Mouse (Mus musculus) liver, adult 10 weeks (tissue): ENCODE results near the gene Pde6b. TPM values are rescaled to one million over a fixed set of nuclear protein-coding genes. Genes with fewer than 3 reads are reported as not detected.

Experiments used
- polyA plus RNA-seq: library from polyadenylated mRNA; stranded (reverse); fragments of 350-450 nt; fragmentation: Illumina TruSeq; extraction: RNeasy Lipid Tissue Mini Kit (QIAGEN cat#74804); gene quantifications from one replicate; pipeline ENCODE4 v1.2.3, GENCODE M21; 2014; ENCODE audit warnings: low read depth, low replicate concordance

The Pde6b gene
- not detected for polyA plus RNA-seq

DNA sequence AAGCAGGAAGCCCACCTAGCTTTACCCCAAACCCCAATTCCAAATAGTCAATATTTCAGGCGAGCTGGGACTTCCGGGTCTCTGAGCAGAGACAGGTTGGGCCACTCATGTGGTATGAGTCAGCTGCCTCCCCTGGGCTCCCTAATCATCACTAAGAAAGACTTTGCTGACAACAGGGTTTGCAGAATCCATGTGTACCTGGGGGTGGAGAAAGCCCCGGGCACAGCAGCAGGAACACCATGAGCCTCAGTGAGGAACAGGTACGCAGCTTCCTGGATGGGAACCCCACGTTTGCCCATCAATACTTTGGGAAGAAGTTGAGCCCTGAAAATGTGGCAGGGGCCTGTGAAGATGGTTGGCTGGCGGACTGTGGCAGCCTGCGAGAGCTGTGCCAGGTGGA lies at the start of gene Pde6b:
TSS of gene Pde6b (plus strand) at position 191 of the 400 bp plus-strand sequence.

GRCm38 (mm10) chr5:108367871-108368332 lies 20.3 kb upstream of the Pde6b start, which contains the start of gene Gm42517:
Gene Gm42517 (minus strand): TSS chr5:108367922.

GRCm38 (mm10) chr5:108433804-108434587 lies 45.8 kb downstream of the Pde6b start, which contains the start of gene Atp5k:
Gene Atp5k (minus strand): TSS chr5:108434448.

DNA sequence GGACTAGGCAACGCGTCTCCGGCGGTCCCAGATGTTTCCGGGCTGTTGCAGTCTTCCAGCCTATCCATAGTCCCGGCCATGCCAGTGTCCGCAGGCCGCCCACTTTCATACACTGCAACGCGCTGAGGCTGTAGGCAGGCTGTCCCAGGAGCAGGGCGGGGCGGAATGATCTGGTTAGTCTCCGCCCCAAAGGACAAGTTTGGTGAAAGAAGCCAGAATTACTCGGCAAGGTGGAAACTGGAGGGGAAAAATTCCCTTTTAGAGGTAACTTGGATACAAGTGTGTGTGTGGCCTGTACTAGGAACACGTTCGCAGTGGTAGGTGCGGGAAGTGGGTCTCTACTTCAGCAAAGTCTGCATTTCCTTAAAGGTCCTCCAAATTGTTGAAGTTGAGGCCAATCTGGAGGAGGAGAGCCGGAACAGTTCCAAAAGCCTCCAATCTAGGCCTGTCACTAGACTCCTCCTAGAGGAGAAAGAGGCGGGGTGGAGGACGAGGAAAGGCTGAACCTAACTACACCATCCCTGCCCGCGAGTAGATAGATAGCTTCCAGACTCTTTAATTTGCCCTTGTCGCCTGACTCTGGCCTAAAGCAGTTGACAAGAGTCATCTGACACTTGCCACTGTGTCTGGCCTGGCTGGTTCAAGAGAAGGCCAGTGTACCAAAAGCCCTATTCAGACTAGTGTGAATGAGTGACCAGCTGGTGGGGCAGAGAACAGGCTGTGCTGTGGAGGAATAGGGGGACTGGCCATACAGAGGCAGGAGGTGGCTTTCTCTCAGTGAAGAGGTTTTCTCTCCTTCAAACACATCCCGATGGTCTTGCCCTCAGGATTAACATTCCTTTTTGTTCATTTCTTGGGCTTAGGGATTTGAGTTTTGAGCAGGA lies 60.8 kb downstream of the Pde6b start, which contains the start of gene Mfsd7a:
TSS of gene Mfsd7a (minus strand) at position 107 of the 884 bp plus-strand sequence.

DNA sequence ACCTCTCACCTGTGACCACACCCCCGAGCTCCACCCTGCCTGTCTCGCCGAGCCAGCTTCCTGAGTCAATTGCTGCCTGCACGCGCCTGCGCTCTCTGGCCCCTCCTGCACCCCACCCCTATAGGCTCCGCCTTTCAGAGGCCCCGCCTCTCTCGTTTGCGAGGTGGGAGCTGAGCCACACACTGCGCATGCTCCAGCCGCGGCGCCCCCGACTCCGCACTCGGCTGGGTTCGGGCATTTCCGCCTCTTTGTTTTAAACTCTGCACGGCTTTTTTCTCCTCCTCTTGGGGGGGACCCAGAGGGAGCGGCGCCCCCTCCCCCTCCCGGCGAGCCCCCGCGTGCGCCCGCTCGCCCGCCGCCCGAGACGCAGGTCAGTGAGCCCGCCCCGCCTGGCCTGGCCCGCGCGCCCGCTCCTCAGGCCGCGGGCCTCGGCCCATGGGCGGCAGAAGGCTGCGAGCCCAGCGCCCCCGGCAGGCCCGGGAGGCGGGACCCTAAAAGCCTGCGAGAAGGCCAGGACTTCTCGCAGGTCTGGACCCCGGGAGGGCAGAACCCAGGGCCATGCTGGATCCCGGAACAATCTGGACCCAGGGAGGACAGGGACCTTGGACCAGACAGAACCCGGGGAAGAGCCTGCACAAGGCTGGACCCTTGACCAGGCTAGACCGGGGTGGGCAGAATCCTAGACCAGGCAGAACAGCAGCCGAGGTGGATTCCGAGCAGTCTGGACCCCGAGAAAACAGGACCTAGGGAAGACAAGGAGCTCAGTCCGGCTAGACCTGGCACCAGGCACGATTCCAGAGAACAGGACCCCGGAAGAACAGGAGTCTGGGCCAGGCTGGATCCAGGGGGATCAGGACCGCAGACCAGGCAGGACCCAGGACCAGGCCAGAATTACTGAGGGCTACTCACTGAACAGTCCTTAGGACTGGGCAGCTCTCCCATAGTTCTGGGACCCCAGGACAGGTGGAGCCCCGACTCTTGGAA lies 73.2 kb downstream of the Pde6b start, which contains the start of gene Pcgf3:
TSS of gene Pcgf3 (plus strand) at position 151 of the 984 bp plus-strand sequence.

Other genes starting within 250 kb of the Pde6b start
- gene Dr1, start 119.5 kb upstream of the Pde6b start, polyA plus RNA-seq: 44.4 TPM
- 10.3 TPM for gene Pigg, start 75.8 kb upstream of the Pde6b start, polyA plus RNA-seq
- gene Gm42517, start 20.5 kb upstream of the Pde6b start, polyA plus RNA-seq: not detected
- 154 TPM for gene Atp5k, start 46.1 kb downstream of the Pde6b start, polyA plus RNA-seq
- gene Mfsd7a, start 60.5 kb downstream of the Pde6b start, polyA plus RNA-seq: 0.93 TPM
- gene Pcgf3, start 72.8 kb downstream of the Pde6b start, polyA plus RNA-seq: 16.0 TPM
- not detected for gene Cplx1, start 161.6 kb downstream of the Pde6b start, polyA plus RNA-seq
- 35.0 TPM for gene Gak, start 241.4 kb downstream of the Pde6b start, polyA plus RNA-seq
- gene Tmem175, start 241.4 kb downstream of the Pde6b start, polyA plus RNA-seq: 6.9 TPM